Mouse (Mus musculus) kidney, adult 9 months (tissue): Measurements from ENCODE around the gene AW011738.

Experiments
- DNase-seq: peaks from one replicate; pipeline ENCODE4 v3.0.0; 2022

Gene AW011738

DNA sequence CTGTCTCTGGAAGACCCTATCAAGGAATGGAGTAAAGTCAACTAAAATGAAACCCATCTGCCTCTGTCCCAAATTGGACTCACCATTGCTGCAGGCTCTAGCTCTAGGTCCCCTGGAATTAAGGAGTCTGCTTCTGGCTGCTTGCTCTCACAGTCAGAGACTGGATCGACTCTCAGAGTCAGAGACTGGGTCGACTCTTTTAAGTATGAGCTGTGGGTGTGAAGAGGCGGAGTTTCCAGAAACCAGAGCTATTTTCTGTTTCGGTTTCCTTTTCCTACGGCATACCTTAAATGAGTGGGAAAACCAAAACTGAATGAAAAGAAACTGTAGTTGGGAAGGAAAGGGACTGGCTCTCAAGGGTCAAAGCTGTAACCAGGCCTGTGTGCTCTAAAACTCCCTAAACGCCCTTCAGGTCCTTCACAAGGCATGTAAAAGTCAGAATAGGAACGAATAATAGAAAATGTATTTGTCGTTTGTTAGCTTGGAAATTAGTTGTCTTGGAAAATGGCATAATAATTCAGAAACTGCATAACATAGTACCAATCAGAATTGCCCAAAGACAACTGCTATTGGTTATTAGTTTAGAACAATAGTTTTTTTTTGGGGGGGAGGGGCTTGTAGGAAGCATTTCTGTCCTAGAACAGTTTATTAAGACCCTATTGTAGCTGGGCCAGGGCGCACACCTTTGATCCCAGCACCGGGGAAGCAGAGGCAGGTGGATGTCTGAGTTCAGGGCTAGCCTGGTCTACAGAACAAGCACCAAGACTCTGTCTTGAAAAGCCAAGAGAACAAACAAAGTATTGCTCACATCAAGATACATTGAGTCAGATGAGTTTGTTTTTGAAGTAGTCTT, 2.3 kb upstream of the AW011738 start, which contains the start of gene Isg15:
Isg15 (minus strand) TSS at position 196 of the 853 bp plus-strand sequence.
- peak; percentile 54 for DNase-seq

DNA sequence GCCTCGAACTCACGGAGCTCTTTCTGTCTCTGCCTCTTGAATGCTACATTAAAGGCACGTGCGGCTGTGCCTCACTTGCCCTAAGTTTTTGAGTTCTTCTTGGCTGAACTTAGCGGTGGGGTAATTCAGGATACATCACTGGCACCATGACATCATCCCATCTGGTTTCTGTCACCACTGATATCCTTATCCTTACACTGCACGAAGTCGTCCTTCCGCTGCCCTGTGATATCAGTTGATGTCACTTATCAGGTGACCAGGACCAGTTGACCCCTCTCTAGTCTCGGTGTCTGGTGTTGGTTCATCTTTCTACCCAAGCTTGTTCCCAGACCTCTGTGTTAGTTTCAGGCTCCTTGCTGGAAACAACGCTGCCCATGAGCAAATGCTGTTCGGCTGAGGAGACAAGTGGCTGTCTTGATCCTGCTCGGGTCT, 626 bp upstream of the AW011738 start:
- no peak for DNase-seq

DNA sequence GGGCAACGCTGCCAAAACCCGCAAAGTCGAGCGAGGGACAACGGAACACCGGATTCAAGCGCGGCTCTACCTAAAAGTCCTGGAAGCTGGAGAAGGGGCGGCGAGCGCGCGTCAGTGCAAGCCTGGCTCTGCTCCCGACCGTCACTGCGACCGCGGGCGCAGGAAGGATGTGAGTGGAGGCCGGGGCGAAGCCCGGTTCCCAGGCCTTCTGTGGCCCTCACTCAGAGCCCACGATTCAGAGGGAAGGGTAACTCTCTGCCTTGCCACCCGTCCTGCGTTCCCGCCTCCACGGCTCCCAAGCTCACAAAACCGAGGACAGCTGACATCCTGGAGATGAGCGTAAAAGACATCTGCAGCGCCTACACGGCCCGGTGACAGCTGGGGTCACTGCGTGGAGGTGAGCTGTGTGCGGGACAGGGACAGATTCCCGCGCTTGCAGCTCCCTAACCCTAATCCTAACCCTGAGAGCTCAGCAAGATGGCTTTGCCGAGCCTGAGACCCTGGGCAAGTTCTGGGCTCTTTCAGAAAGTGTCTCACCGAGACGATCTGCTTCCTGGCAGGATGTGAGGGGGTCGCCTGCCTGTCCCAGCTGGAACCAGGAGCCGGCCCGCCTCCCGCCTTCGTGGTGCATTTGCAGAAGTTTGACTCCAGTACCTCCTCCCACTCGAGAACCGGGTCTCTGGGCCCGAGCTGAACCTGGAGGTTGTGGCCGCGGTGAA, 468 bp downstream of the AW011738 start:
- no peak for DNase-seq

DNA sequence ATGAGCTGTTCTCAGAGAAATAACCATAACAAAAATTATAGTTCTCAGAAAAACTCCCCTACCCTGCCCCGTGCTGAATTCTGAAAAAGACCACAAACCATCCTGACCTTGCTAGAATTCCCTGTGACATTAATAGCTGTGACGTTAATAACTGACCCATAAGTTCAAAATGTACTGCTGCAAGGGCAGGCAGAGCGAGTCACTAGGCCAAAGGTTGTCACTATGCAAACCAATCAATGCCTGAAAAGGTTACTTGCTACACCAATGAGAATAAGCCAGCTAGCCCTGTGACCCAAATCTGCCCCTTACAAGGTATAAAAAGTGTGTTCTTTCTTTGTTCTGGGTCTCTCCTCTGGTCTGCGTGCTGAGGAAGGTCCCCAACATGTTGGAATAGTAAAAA, 5.8 kb downstream of the AW011738 start:
- DNase-seq, result no peak

DNA sequence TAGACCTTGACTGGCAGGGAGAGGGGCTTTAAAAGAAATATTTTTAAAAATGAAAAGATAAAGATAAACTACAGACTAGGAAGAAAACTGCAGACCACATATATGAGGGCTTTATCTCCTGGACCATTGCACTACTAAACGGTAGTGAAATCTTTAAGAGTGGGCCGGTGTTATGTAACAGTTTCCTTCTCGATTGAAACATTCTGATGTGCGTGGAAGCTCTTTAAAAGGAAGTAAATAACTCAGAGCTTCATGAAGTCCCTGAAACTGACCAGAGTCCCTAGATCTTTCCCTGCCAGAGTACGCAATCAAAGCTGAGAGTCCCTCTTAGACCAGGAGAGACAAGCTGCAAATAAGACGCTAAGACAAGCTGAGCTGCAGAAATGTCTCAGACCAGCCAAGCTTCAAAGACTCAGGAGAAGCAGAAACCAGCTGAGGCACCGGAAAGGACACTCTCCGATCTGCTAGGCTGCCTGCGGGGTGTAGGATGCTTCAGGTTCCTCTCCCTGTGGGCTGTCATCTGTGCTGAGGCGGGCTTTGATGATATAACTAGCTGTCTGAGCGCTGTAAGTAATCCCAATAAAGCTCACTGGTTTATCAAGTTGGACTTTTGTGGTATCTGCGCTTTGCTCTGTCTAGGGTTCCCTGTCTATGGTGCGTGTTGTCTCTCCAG, 7.0 kb downstream of the AW011738 start:
- DNase-seq, result no peak

DNA sequence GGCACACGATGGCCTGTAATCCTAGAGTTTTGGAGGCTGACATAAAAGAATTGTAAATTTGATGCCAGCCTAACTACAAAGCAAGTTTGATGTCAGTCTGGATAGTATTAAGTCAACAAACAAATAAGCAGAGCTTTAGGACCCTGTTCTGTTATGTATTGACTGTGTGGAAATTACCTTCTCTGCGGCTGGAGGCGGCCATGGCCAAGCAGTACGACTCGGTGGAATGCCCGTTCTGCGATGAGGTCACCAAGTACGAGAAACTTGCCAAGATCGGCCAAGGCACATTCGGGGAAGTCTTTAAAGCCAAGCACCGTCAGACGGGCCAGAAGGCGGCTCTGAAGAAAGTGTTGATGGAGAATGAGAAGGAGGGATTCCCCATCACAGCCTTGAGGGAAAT, 10.0 kb downstream of the AW011738 start:
- DNase-seq, result no peak

DNA sequence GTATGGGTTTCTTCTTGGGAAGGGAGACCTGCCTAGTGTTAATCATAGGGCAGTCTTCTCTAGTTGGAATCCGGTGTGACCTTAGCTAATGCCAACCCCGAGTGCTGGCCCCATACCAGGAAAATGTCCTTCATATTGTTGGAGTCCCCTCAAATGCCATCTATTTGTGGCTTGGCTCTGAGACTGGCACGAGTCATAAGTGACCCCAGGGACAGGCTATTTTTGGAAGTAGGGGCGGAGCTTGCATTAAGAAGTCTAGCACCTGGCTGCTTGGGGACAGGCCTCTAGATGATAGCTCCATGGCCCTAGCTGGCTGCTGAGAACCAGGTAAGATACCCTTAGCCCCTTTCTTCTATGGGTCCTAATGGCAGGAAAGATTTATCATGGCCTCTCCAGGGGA, 12.5 kb downstream of the AW011738 start, which contains the start of gene Perm1:
Perm1 (plus strand) TSS at position 220 of the 400 bp plus-strand sequence.
- peak; percentile 74 for DNase-seq

DNA sequence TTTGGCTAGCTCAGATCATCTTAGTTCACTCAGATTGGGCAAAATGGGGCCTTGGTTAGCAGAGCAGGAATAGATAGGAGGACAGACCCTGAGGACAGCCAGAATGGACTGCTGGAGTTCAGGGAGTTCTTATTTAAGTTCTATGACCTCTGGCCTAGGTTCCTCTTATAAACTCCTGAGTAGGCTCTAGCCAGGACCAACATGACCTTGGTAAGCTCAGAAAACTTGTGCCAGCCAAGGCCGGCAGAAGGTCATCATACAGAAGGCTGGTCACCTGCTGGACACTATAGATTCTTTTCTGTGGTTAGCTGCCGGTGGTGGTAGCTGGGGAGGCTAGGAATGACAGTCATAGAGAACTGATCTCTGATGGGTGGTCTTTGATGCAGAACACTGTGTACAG, 13.1 kb downstream of the AW011738 start:
- DNase-seq, result no peak

DNA sequence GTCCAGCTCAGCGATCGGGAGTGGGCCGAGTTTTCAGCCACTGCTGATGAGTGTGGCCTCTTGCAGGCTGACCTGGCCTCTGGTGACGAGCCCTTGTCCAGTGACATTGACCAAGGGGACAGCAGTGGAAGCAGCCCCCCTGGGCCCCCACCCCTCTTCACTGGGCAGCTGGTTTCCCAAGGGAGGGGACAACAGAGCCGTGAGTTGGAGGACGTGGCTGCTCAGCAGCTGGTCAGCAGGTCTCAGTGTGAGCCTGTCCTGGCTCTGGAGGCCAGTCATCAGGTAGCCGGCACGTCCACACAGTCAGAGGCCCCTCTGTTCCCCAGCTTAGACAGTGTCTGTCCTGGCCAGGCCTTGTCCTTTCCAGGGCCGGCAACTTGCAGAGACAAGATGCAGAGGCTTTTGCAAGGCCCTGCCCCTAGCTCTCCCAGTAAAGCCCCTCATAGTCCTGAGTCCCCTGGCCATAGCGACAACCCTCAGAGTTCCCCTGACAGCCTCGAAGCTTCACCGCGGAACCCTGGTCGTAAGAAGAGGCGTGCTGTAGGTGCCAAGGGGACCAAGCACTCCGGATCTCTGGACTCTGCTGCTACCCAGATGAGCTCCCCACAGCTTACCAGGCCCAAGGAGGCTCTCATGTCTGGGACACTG, 14.0 kb downstream of the AW011738 start:
- DNase-seq, result no peak

DNA sequence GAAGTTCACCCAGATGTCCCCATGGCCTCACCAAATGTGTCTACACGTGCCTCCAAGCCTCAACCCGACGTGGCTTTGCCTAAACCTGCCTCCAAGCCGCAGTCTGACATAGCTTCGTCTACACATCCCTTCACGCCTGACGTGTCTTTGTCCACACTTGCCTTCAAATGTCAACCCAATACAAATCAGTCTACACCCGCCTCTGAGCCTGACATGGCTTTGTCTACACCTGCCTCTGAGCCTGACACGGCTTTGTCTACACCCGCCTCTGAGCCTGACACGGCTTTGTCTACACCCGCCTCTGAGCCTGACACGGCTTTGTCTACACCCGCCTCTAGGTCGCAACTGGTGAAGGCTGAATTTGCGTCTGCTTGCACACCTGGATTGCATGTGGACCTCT, 14.7 kb downstream of the AW011738 start:
- no peak for DNase-seq

DNA sequence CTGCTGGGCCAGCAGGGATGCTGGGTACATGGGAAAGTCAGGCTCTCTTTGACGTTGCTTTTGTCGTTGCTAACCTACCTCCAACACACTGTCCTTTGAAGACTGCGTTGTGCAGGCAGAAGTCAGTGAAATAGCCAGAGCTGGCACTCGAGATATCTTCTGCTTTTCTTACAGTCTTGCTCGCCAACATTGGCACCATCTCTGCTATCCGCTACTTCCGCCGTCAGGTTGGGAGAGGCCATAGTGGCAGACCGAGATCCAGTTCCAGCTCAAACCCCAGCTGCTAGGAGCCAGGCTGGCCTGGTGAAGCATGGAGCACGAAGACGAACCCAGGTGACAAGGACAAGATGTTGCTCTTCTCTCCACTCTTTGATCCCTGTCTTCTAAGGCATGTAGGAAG, 16.8 kb downstream of the AW011738 start:
- DNase-seq, result no peak

DNA sequence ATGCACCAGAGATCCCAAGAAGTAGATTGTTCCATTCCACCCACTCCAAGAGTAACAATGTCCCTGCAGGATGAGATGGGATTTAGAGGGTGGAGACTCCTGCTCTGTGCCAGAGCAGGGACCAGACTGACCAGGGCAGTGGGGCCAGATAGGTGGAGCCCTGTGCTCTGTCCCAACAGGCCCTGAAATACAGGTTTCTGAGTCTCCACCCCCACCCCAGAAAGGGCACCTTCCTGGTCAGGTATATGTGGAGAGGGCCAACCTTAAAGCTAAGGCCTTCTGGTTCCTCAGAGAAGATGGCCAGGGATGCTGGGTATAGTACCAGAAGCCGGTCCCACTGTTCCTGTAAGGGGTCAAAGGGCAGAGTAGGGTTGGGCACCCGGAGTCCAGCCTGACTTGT, 21.2 kb downstream of the AW011738 start:
- DNase-seq, result no peak

DNA sequence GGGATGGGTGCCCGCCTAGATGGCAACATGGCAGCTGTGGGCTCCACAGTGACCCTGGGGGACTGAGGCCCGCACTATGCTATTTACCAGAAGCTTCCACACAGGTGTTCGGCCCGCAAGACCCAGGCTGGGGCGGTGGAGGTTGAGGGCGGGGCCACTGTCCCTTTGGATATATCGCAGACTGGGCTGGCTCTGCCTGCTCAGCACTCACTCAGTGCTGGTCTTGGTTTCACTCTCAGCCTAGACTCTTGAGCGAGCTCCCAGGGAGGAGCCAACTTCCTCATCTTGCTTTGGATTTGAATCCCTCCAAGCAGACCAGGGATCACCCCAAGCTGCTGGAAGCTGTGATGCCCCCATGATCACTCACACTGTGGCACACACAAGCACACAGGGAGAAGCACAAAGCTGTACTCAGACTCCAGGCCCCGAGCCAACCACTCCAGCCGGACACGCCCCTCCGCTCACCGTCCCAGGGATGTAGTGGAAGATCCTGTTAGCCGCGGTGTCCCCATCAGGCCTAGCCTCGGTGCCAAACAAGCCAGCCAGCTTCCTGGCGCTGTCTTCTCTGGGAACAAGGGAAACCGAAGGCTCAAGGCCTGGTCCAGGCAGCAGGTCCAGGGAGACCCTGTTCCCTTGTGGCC, 24.8 kb downstream of the AW011738 start:
- DNase-seq, result no peak

DNA sequence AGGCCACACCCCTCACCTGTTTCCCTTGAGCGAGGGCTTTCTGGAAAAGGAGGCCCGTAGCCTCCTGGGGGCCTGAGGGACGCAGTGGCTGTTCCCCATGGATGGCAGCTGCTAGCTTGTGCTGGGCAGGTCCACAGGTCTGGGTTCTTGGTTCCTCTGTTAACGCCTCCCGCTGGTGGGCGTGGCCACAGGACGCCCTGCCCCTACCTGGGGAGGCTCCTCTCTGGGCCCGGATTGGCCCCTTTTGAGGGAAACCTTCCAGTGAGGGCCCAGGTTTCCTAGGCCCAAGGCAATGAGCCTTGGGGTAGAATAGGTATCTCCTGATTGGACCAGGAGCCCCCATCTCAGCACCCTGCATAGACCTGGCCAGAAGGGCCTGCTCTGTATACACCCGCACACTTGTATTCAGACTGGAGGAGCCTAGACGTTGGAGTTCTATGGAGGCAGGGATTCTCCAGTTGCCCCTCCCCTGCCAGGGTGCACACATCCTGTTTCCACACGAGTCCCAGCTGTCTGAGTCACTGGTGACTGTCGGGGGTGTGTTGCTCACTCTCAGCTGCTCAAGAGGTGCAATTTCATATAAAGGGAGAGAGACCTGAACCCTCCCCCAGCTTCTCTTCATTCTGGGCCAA, 25.4 kb downstream of the AW011738 start:
- DNase-seq, result peak; percentile 25

DNA sequence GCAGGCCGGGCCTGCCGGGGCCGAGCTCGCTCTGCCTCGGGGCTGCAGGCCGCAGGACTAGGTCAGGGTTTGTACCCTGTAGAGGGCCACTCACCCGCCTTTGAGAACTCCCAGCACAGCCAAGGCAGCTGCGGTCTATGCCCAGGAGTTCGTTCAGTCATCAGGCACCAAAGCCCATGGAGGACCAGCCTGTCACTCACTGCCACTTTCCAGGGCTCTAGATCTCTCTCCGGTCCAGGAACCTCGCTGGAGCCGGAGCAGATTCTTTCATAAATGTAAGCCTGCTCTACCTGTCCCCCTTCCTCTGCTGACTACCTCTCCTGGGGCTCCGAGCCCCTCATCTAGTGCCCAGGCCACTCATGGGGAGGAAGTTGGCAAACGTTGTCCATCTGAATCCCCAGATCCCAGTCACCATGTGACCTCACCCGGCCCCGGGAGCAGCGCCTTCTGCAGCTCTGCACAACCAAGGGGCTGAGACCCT, 31.0 kb downstream of the AW011738 start:
- DNase-seq, result no peak

DNA sequence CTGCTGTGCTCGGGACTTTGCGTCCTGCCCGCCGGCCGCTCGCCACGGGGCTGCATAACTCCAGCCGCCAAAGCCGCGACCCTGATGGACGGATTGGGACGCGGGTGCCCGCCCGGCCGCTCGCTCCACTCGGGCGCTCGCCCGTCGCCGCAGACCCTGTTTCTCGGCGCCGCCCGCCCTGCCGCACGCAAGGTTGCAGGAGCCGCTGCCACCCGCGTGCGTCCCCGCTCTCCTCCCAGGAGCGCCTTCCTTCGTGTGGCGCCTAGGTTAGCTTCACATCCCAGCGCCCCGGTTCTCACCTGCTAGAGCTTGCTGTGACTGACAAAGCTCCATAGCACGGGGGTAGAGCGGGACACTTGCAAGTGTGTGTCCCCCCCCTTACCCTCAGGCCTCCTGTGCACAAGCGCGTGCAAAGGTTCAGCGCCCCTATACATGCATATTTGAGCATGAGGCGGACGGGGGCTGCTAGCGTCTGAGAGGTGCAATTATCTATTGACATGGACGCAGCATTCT, 31.7 kb downstream of the AW011738 start, which contains the start of gene Plekhn1:
Plekhn1 (minus strand) TSS at position 157 of the 513 bp plus-strand sequence.
- DNase-seq, result peak; percentile 67

DNA sequence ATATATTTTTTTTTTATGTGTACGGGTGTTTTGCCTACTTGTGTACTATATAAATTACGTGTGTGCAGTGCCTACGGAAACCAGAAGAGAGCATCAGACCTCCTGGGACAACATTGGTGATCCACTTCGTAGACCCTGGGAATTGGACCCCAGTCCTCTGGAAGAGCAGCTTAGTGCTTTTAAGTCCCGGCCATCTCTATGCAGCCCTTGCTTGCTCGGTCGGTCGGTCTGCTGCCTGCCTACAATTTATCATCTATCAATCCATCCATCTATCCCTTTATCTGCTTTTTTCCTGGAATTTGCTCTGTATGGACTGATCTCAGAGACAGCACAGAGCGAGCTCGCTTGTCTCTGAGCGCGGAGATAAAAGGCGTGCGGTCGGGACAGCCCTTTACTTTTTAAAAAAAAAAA, 32.3 kb downstream of the AW011738 start:
- DNase-seq, result peak; percentile 19

DNA sequence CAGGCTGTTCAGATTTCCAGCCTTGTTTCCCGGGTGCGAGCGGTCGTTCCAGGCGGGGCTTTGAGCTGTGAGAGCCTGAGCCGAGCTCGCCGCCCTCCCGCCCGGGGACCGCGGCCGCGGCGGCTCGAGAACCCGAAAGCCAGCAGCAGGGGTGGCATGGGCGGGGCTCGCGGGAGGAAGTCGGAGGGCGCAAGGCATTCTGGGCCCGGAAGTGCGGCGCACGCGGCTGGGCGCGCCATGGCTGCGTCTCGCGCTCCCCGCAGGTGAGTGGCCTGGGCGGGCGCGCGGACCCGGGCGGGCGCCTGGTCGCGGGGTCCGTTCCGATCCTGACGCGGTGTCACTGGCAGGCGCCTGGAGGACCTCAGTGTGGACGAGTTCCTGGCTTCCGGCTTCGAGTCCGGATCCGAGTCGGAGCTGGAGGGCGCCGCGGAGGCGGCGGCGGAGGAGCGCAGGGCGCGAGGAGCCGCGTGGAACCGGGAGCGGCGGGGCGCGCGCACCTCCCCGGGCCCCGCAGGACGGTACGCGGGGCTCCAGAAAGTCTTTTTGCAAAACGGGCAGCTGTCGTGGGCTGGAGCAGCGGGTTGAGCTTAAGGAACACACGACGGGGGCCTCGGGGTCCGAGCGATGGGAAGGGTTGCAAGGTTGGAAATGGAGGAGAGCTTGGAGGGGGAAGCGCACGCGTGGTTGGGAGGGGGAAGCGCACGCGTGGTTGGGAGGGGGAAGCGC, 32.9 kb downstream of the AW011738 start, which contains the start of gene Noc2l:
Noc2l (plus strand) TSS at position 203 of the 726 bp plus-strand sequence.
- peak; percentile 88 for DNase-seq

DNA sequence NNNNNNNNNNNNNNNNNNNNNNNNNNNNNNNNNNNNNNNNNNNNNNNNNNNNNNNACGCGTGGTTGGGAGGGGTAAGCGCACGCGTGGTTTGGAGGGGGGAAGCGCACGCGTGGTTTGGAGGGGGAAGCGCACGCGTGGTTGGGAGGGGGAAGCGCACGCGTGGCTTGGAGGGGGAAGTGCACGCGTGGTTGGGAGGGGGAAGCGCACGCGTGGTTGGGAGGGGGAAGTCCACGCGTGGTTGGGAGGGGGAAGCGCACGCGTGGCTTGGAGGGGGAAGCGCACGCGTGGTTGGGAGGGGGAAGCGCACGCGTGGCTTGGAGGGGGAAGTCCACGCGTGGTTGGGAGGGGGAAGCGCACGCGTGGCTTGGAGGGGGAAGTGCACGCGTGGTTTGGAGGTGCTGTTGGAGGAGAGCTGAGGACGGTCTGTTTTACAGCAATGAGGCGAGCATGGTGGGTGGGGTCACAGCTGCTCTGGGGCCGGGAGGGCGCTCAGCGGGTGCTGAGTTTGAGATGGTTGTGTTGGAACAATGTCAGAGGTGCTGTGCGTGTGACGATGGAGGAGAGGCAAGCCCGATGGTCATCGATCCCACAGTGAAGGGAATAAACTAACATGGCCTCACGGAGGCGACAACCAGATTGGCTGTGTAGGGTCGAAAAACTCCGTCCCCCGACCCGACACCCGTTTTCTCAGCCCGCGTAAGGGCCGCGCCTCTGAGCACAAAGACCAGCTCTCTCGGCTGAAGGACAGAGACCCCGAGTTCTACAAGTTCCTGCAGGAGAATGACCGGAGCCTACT, 33.7 kb downstream of the AW011738 start:
- DNase-seq, result no peak

DNA sequence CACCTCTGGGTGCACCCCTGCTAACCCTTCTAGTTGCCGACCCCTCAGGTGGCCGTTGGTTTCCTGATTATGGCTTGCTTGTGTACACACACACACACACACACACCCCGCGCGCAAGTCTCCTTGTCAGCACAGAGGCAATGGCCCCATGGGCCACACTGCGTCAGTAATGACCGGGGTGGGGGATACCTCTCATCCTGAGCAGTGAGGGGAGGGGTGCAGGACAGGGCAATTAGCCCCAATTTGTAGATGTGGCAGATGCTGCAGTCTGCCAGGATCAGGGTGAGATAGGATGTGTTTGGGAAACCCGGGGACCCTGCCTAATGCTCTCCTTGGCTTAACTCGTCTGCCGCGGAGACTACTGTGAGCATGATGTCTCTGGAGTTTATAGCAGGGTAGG, 46.5 kb downstream of the AW011738 start:
- no peak for DNase-seq
